Comparison of ENCODE assay signal across 9 mouse cellular contexts in the genomic region with DNA sequence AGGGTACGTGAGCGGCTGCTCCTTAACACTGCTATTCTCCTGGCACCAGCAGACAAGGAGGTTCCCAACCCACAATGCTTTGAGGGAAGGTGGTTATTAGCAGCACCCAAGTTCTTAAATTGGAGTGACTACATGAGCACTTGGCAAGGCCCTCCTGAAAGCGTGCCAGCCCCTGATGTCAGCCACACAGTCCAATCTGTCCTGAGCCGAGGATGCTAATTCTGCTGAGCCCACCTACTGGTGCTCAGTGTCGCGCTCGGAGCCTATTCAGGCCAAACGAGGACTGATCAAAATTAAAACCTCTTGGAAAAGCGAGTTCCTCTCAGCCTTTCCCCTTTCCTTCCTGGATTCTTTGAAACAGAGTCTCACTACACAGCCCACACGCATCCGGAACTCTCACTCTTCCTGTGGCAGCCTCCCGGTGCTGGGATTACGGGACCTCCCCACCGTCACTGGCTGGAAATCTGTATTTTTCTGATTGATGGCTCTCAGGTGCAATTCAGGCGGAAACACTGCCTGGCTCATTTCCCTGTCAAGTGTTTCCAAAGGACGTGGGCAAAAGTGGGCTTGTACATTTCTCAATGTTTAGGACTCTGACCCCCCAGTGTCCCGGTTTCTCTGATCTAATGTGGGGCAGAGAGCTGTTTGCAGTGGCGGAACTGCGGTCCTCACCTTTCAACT. TPM values are rescaled to one million over a fixed set of nuclear protein-coding genes. Genes with fewer than 3 reads are reported as not detected.
DNase-seq lines count a peak whose midpoint lies in the region; ATAC-seq lines count a peak whose summit lies in the region.
"Had no signal": no experiment of that assay in that cellular context is flagged by ENCODE, and none has a peak within 500 bp of the region (broad histone marks: within the 10 kb centered on the region; RNA-seq: fewer than 3 reads in every experiment).

No protein-coding gene starts in this region.

- H3K9ac ChIP-seq in kidney, embryonic 16.5 days (replicated peaks; ENCODE audit: low read length): 0 out of 2 replicates have a peak overlapping the region, but pooled peaks have one; percentile 26
- H3K9ac ChIP-seq in liver, embryonic 13.5 days: no peak overlapping the region

- peak overlapping the region; percentile 51; the same call in 1 of the 2 replicates for H3K27ac ChIP-seq in kidney, embryonic 16.5 days (ENCODE audit: low read length)
- H3K27ac ChIP-seq in liver, embryonic 13.5 days: peak overlapping the region; percentile 67
- H3K27ac ChIP-seq: macrophage had no signal

- H3K4me2 ChIP-seq in kidney, embryonic 16.5 days (replicated peaks; ENCODE audit: low read depth, low read length): no peak overlapping the region
- H3K4me2 ChIP-seq in liver, embryonic 13.5 days: no peak overlapping the region

- 59% methylated on average over 19 of the region's 19 CpGs for WGBS in kidney, embryonic 16.5 days
- 72% methylated on average over 19 of the region's 19 CpGs for WGBS in liver, embryonic 13.5 days (ENCODE audit: insufficient replicate concordance)

- H3K4me1 ChIP-seq in kidney, embryonic 16.5 days (ENCODE audit: insufficient read depth, low read length): peaks cover 12% of the 10 kb centered on the region; the same call in 1 of the 2 replicates
- H3K4me1 ChIP-seq in liver, embryonic 13.5 days (replicated peaks): peaks cover 48% of the 10 kb centered on the region

- H3K4me3 ChIP-seq in kidney, embryonic 16.5 days (ENCODE audit: low read length): no peak overlapping the region
- H3K4me3 ChIP-seq in liver, embryonic 13.5 days (replicated peaks): no peak overlapping the region

- H3K36me3 ChIP-seq in kidney, embryonic 16.5 days (ENCODE audit: insufficient read depth, low read length): no peaks in the 10 kb centered on the region
- H3K36me3 ChIP-seq in liver, embryonic 13.5 days: no peaks in the 10 kb centered on the region

- DNase-seq in adrenal gland, adult (ENCODE audit: inconsistent age in 2 of 2, low spot score in 1 of 2): peak; percentile 63 to 82
- no peak for DNase-seq in adrenal gland, postnatal 4 days (ENCODE audit: low spot score in 2 of 2)
- DNase-seq in cerebellum, adult 11 months: peak; percentile 94
- DNase-seq in gastrocnemius, postnatal 36 days: peak; percentile 78 to 82
- no peak for DNase-seq in liver, embryonic 13.5 days
- DNase-seq in retina, postnatal 1 day: no peak

- H3K27me3 ChIP-seq in kidney, embryonic 16.5 days (ENCODE audit: insufficient read depth, low read length): no peaks in the 10 kb centered on the region
- H3K27me3 ChIP-seq in liver, embryonic 13.5 days: no peaks in the 10 kb centered on the region

- no peaks in the 10 kb centered on the region for H3K9me3 ChIP-seq in kidney, embryonic 16.5 days (ENCODE audit: low read length)
- no peaks in the 10 kb centered on the region for H3K9me3 ChIP-seq in liver, embryonic 13.5 days (replicated peaks)

- ATAC-seq in kidney, embryonic 16.5 days (ENCODE audit: low FRiP score, low TSS enrichment): 0 out of 2 replicates have a peak, but pooled peaks have one; percentile 20
- peak; percentile 37; the same call in 1 of the 2 replicates for ATAC-seq in liver, embryonic 13.5 days (ENCODE audit: low read depth)
- ATAC-seq in inflammation-experienced regulatory T-cells, adult 6 months: no peak

- intact Hi-C loops in gastrocnemius, postnatal 36 days (cut with DNase I): no loop called here

RNA-seq across cellular contexts. Expression of gene Stx4a, which starts 9.7 kb away (rescaled TPM):
- 100 to 1,000 TPM; 101 to 106 TPM for total RNA-seq in adrenal gland, postnatal 4 days (2021)
- 10 to 100 TPM; 43.0 to 47.4 TPM for total RNA-seq in gastrocnemius, postnatal 36 days (2021)
- 44.6 and 48.0 TPM in 2 replicates for polyA plus RNA-seq in kidney, embryonic 16.5 days (2015; fragmentation: Nextera tagmentation; extraction: Ambion mirVana)
- 17.4 and 17.5 TPM in 2 replicates for polyA plus RNA-seq in liver, embryonic 13.5 days (2015; fragmentation: Nextera tagmentation; extraction: Ambion mirVana)
- polyA plus RNA-seq in inflammation-experienced regulatory T-cells, adult 6 months (2017; shearing (Covaris generic)): 10 to 100 TPM; 38.1 to 69.3 (median 57.4) TPM

RNA-seq across cellular contexts. Expression of gene Stx1b, which starts 10.0 kb away (rescaled TPM):
- 10 to 100 TPM; 11.8 to 12.2 TPM for total RNA-seq in adrenal gland, postnatal 4 days (2021)
- 1 to 10 TPM in 1 of 2 experiments, under 1 TPM in 1; 0.64 to 1.1 TPM for total RNA-seq in gastrocnemius, postnatal 36 days (2021)
- 3.6 and 4.4 TPM in 2 replicates for polyA plus RNA-seq in kidney, embryonic 16.5 days (2015; fragmentation: Nextera tagmentation; extraction: Ambion mirVana)
- polyA plus RNA-seq in liver, embryonic 13.5 days (2015; fragmentation: Nextera tagmentation; extraction: Ambion mirVana): 0.22 and 0.41 TPM in 2 replicates
- under 1 TPM in 1 of 3 experiments, not detected in 2; 0.09 TPM for polyA plus RNA-seq in inflammation-experienced regulatory T-cells, adult 6 months (2017; shearing (Covaris generic))

RNA-seq across cellular contexts. Expression of gene Hsd3b7, which starts 14.0 kb away (rescaled TPM):
- total RNA-seq in adrenal gland, postnatal 4 days (2021): 10 to 100 TPM; 36.9 to 49.1 TPM
- total RNA-seq in gastrocnemius, postnatal 36 days (2021): 1 to 10 TPM; 5.5 to 5.6 TPM
- polyA plus RNA-seq in kidney, embryonic 16.5 days (2015; fragmentation: Nextera tagmentation; extraction: Ambion mirVana): 28.2 and 33.2 TPM in 2 replicates
- 37.8 and 39.3 TPM in 2 replicates for polyA plus RNA-seq in liver, embryonic 13.5 days (2015; fragmentation: Nextera tagmentation; extraction: Ambion mirVana)
- 1 to 10 TPM; 3.6 to 5.5 (median 5.2) TPM for polyA plus RNA-seq in inflammation-experienced regulatory T-cells, adult 6 months (2017; shearing (Covaris generic))

RNA-seq across cellular contexts. Expression of gene Gm49388, which starts 29.0 kb away (rescaled TPM):
- total RNA-seq in adrenal gland, postnatal 4 days (2021): 1 to 10 TPM; 6.2 to 8.1 TPM
- total RNA-seq in gastrocnemius, postnatal 36 days (2021): 1 to 10 TPM in 1 of 2 experiments, under 1 TPM in 1; 0.31 to 2.1 TPM
- polyA plus RNA-seq in kidney, embryonic 16.5 days (2015; fragmentation: Nextera tagmentation; extraction: Ambion mirVana): not detected in 2 replicates
- polyA plus RNA-seq in liver, embryonic 13.5 days (2015; fragmentation: Nextera tagmentation; extraction: Ambion mirVana): not detected in 2 replicates
- polyA plus RNA-seq in inflammation-experienced regulatory T-cells, adult 6 months (2017; shearing (Covaris generic)): not detected

RNA-seq across cellular contexts. Expression of gene Setd1a, which starts 37.9 kb away (rescaled TPM):
- 10 to 100 TPM; 63.9 to 64.9 TPM for total RNA-seq in adrenal gland, postnatal 4 days (2021)
- total RNA-seq in gastrocnemius, postnatal 36 days (2021): 10 to 100 TPM; 13.0 to 21.3 TPM
- polyA plus RNA-seq in kidney, embryonic 16.5 days (2015; fragmentation: Nextera tagmentation; extraction: Ambion mirVana): 18.9 and 19.4 TPM in 2 replicates
- polyA plus RNA-seq in liver, embryonic 13.5 days (2015; fragmentation: Nextera tagmentation; extraction: Ambion mirVana): 8.4 and 9.0 TPM in 2 replicates
- 1 to 10 TPM; 3.9 to 7.9 (median 6.8) TPM for polyA plus RNA-seq in inflammation-experienced regulatory T-cells, adult 6 months (2017; shearing (Covaris generic))

Comparison
In these comparisons a context has a peak if more than half of its experiments do, and no peak if none do; other contexts are left out.
1. DNase-seq: peak in adrenal gland, adult (2 of 2), cerebellum, adult 11 months (single experiment) and gastrocnemius, postnatal 36 days (2 of 2); none in adrenal gland, postnatal 4 days (0 of 2), liver, embryonic 13.5 days (single experiment) and retina, postnatal 1 day (single experiment).